Mouse (Mus musculus) neural tube, embryonic 11.5 days (tissue): Measurements from ENCODE around the gene Gzmf. TPM values are rescaled to one million over a fixed set of nuclear protein-coding genes. Genes with fewer than 3 reads are reported as not detected.
"Not testable (repeated sequence)": the region's sequence is repeated elsewhere in the genome, so short reads cannot be mapped to it uniquely, and the experiment has no call there.

Experiments
- ATAC-seq: fragments of 200-750 bp; cut with Nextera tagmentation; 2 replicates; pipeline ENCODE4 v1.8.0; 2017; ENCODE audit warnings: moderate number of reproducible peaks, mild to moderate bottlenecking, moderate TSS enrichment, moderate library complexity; ENCODE audit not compliant: insufficient read depth, low FRiP score, low TSS enrichment
- DNase-seq: peaks from one replicate; pipeline ENCODE4 v3.0.0-alpha.2; 2015; ENCODE audit warnings: low spot score
- H3K27ac ChIP-seq: fragments of 300-500 bp; sonication (generic); 2 replicates; pipeline ENCODE4 v1.5.1; 2014; ENCODE audit warnings: low read depth, mild to moderate bottlenecking, low read length
- H3K27me3 ChIP-seq: fragments of 300-500 bp; sonication (generic); 2 replicates; pipeline ENCODE4 v1.6.1; 2014; ENCODE audit warnings: mild to moderate bottlenecking, low read length, mixed read lengths; ENCODE audit not compliant: control insufficient read depth, insufficient read depth
- H3K36me3 ChIP-seq: fragments of 300-500 bp; sonication (generic); 2 replicates; pipeline ENCODE4 v1.6.1; 2014; ENCODE audit warnings: mild to moderate bottlenecking, low read length, moderate library complexity, mixed read lengths; ENCODE audit not compliant: control insufficient read depth, insufficient read depth
- H3K4me1 ChIP-seq: fragments of 300-500 bp; sonication (generic); 2 replicates; pipeline ENCODE4 v1.6.1; 2014; ENCODE audit warnings: low read length, mixed read lengths; ENCODE audit not compliant: control insufficient read depth, insufficient read depth
- H3K4me2 ChIP-seq: fragments of 300-500 bp; sonication (generic); 2 replicates; pipeline ENCODE4 v1.6.1; 2014; ENCODE audit warnings: low read depth, mild to moderate bottlenecking, moderate library complexity
- H3K4me3 ChIP-seq: fragments of 300-500 bp; sonication (generic); 2 replicates; pipeline ENCODE4 v1.5.1; 2014; ENCODE audit warnings: low read depth, low read length
- H3K9ac ChIP-seq: fragments of 300-500 bp; sonication (generic); 2 replicates; pipeline ENCODE4 v1.6.1; 2014; ENCODE audit warnings: mild to moderate bottlenecking, low read length
- H3K9me3 ChIP-seq: fragments of 300-500 bp; sonication (generic); 2 replicates; pipeline ENCODE4 v1.6.1; 2016; ENCODE audit warnings: low read length; ENCODE audit not compliant: control insufficient read depth
- WGBS: fragments of 180-500 bp; shearing (Covaris S2); extraction: QIAGEN DNeasy Blood & Tissue Kit; methylation state at CpG from one replicate; pipeline ENCODE4 v1.1.7; 2014; 5-methylcytosine and 5-hydroxymethylcytosine counted together
- polyA plus RNA-seq: library from polyadenylated mRNA; unstranded; fragments of >200 nt; fragmentation: Nextera tagmentation; extraction: Ambion mirVana; gene quantifications from 2 replicates; pipeline ENCODE4 v1.2.1, GENCODE M21; 2014

Gzmf gene
- polyA plus RNA-seq, 1 experiment from 2014 or later = not detected

DNA sequence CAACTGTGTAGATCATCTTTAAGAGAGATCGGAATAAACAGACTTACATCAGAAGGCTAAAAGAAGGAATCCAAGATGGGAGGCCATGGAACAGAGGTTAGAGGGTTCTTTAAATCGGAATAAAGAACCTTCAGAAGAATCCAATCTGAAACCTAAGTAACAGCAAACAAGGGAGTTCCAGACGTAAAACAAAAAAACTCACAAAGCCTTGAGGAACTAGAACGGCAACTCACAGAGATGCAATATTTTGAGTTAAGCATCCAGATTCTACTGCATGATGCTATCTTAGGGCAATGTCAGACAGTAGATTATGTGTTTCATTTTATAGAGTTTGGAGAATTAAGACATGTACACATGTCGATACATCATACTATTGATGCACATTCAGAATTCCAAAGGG, 36.7 kb downstream of the Gzmf start, which contains the start of gene Gzmn:
Gene Gzmn (minus strand): TSS at position 101 of the 400 bp plus-strand sequence.
- no peaks in the 10 kb centered on the region for H3K9me3 ChIP-seq
- H3K27me3 ChIP-seq = no peaks in the 10 kb centered on the region
- H3K4me1 ChIP-seq = no peaks in the 10 kb centered on the region
- H3K27ac ChIP-seq = no peak within 1 kb of the TSS
- 92% methylated on average over 5 of the region's 5 CpGs for WGBS
- no peak within 1 kb of the TSS for H3K4me3 ChIP-seq
- no peaks in the 10 kb centered on the region for H3K36me3 ChIP-seq
- H3K4me2 ChIP-seq = no peak within 1 kb of the TSS
- DNase-seq (no peak), ATAC-seq (no peak)
- H3K9ac ChIP-seq = no peak within 1 kb of the TSS

DNA sequence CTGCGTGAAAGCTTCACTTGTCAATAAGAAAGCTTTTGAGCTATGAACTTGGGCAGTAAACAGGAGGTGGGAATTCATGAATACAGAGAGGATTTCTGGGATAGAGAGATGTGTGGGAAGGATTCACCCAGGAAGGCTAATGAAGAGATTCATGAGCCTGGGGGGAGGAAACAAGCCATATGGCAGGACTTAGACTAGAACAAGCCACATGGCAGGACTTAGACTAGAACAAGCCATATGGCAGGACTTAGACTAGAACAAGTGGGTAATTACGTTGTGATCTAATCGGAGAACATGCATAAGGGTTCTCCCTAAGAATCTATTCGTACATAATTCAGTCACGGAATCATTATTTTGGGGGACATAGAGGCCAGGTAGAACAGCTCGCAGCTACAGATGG, 37.8 kb downstream of the Gzmf start:
- H3K27me3 ChIP-seq = no peaks in the 10 kb centered on the region
- DNase-seq (no peak), ATAC-seq (no peak)
- no peak overlapping the region for H3K27ac ChIP-seq
- H3K4me3 ChIP-seq = no peak overlapping the region
- H3K4me1 ChIP-seq = no peaks in the 10 kb centered on the region
- 89% methylated on average over 6 of the region's 6 CpGs for WGBS
- H3K36me3 ChIP-seq = no peaks in the 10 kb centered on the region
- H3K4me2 ChIP-seq = no peak overlapping the region
- no peak overlapping the region for H3K9ac ChIP-seq
- H3K9me3 ChIP-seq = no peaks in the 10 kb centered on the region

DNA sequence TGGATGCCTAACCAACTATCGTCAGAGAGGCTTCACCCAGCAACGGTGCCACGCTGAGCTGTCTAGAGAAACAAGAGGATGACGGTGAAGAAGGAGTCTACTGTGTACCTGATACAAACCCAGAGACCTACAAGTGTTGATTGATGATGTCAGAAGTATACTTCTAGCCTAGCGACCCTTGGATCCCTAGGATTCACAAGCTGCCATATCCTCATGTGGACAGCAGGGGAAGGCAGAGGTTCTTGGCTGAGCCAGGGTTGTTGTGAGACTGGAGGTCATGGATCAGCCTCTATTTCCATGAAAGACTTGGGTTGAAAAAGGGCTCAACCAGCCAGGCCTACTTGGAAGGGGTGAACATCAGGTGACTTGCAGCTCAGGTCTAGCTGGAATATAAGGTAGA, 38.5 kb downstream of the Gzmf start:
- WGBS = 92% methylated on average over 5 of the region's 5 CpGs
- DNase-seq = no peak

DNA sequence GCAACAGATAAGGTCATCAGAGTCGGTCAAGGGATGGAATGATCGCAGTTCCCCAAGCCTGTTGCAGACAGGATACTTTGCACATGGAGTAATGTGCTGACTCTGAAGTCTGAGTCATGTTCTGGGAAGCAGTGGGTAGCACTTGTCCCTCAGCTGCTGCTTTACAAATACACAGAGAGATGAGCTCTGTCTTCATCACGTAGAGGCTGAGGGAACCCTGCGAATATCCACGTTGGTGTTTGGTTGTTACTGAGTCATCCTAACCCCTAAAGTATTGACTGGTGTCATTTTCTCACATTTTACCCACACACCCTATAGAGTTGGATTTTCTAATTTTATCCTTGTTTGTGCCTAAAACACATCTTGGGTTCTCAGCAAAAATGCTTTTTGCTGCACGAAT, 43.2 kb downstream of the Gzmf start:
- H3K27me3 ChIP-seq = no peaks in the 10 kb centered on the region
- H3K9ac ChIP-seq = no peak overlapping the region
- no peaks in the 10 kb centered on the region for H3K36me3 ChIP-seq
- 91% methylated on average over 6 of the region's 6 CpGs for WGBS
- H3K9me3 ChIP-seq = no peaks in the 10 kb centered on the region
- no peak for DNase-seq
- no peak for ATAC-seq
- no peaks in the 10 kb centered on the region for H3K4me1 ChIP-seq
- no peak overlapping the region for H3K27ac ChIP-seq
- H3K4me2 ChIP-seq = no peak overlapping the region
- no peak overlapping the region for H3K4me3 ChIP-seq

More for the DNA sequence above, 38.5 kb downstream of the Gzmf start:
- Histone ChIP-seq H3K9me3 (no peaks in the 10 kb centered on the region), H3K4me2 (no peak overlapping the region), H3K4me1 (no peaks in the 10 kb centered on the region), H3K9ac (no peak overlapping the region), H3K27ac (no peak overlapping the region), H3K27me3 (no peaks in the 10 kb centered on the region), H3K36me3 (no peaks in the 10 kb centered on the region), H3K4me3 (no peak overlapping the region)
- no peak for ATAC-seq

DNA sequence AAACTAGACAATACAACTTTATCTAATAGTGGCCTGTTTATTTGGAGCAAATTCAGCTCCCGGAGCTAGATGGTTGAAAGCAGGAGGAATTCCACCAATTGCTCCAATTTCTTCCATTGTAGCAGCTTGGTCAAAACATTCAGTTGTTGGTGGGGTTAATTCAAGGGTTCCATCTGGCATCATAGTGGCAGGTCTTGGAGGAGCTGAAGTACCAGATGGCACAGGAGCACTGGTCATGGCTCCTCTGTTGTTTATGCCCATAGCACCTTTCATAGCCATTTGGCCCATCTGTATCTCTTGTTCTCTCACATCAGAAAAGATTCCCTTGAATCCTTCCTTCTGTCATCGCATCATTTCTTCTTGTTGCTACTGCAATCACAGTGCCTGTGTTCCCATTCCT, 49.1 kb downstream of the Gzmf start:
- Histone ChIP-seq H3K27me3 (no peaks in the 10 kb centered on the region), H3K4me1 (no peaks in the 10 kb centered on the region), H3K4me2 (no peak overlapping the region), H3K36me3 (no peaks in the 10 kb centered on the region), H3K4me3 (no peak overlapping the region), H3K9ac (no peak overlapping the region), H3K9me3 (no peaks in the 10 kb centered on the region), H3K27ac (no peak overlapping the region)
- no peak for ATAC-seq
- no peak for DNase-seq
- 92% methylated on average over 2 of the region's 2 CpGs for WGBS

DNA sequence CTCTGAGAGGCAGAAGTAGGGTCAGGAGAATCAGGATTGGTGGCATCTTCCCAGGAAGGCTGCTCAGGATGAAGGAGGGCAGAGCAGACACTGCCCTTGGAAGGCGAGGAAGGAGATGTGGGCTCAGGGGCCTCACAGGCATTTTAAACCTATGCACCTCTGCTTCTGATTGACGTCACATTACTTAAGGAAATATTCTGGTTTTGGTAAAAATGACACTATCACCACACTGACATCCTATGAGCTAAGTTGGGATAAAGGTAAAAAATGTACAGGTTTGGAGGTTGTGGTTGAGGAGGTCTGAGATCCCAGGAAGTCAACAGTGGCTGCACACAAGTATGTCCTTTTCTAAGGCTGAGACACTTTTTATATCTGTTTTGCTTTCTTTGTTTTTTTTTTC, 51.7 kb downstream of the Gzmf start, which contains the start of gene Gzmg:
Gene Gzmg (minus strand): TSS at position 101 of the 400 bp plus-strand sequence.
- not testable (repeated sequence) for H3K4me3 ChIP-seq, H3K9me3 ChIP-seq, DNase-seq, H3K27ac ChIP-seq, H3K4me1 ChIP-seq, H3K9ac ChIP-seq, H3K27me3 ChIP-seq, H3K4me2 ChIP-seq, ATAC-seq, H3K36me3 ChIP-seq
- 78% methylated on average over 2 of the region's 2 CpGs for WGBS

DNA sequence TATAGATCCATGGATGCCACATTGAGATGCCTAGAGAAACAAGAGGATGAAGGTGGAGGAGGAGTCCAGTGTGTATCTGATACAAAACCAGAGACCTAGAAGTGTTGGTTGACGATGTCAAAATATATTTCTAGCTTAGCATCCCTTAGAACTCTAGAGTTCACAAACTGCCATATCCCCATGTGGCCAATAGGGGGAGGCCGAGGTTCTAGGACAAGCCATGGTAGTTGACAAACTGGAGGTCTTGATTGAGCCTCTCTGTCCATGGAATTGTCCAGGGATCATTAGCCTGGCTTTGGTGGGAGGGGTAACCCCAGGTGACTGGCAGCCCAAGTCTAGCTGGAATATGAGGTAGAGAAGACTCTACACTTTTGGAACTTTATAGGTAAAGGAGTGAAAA, 55.9 kb downstream of the Gzmf start:
- WGBS = 61% methylated on average over 2 of the region's 2 CpGs
- no peak overlapping the region for H3K4me3 ChIP-seq
- no peak for ATAC-seq
- H3K9me3 ChIP-seq = no peaks in the 10 kb centered on the region
- H3K27me3 ChIP-seq = no peaks in the 10 kb centered on the region
- no peak overlapping the region for H3K9ac ChIP-seq
- H3K4me2 ChIP-seq = no peak overlapping the region
- H3K36me3 ChIP-seq = no peaks in the 10 kb centered on the region
- H3K4me1 ChIP-seq = no peaks in the 10 kb centered on the region
- no peak for DNase-seq
- H3K27ac ChIP-seq = no peak overlapping the region

Other genes with a start within 250 kb of the Gzmf start
- gene Mcpt1, start 193.4 kb downstream of the Gzmf start, polyA plus RNA-seq = not detected in 2 replicates
- not detected in 2 replicates for gene Mcpt9, start 180.9 kb downstream of the Gzmf start, polyA plus RNA-seq
- not detected in 2 replicates for gene Mcpt2, start 169.4 kb downstream of the Gzmf start, polyA plus RNA-seq
- not detected in 2 replicates for gene Mcpt4, start 149.1 kb downstream of the Gzmf start, polyA plus RNA-seq
- not detected in 2 replicates for gene Mcpt8, start 126.1 kb downstream of the Gzmf start, polyA plus RNA-seq
- gene Ctsg, start 108.8 kb downstream of the Gzmf start, polyA plus RNA-seq = not detected in 2 replicates
- not detected in 2 replicates for gene Gzme, start 90.8 kb downstream of the Gzmf start, polyA plus RNA-seq
- not detected in 2 replicates for gene Gzmd, start 78.8 kb downstream of the Gzmf start, polyA plus RNA-seq
- not detected in 2 replicates for gene Gzmg, start 51.8 kb downstream of the Gzmf start, polyA plus RNA-seq
- not detected in 2 replicates for gene Gzmn, start 36.8 kb downstream of the Gzmf start, polyA plus RNA-seq
- gene Gzmc, start 23.2 kb upstream of the Gzmf start, polyA plus RNA-seq = 0.36 TPM in 1 of 2 replicates, not detected in the other
- not detected in 2 replicates for gene Gzmb, start 50.8 kb upstream of the Gzmf start, polyA plus RNA-seq
- not detected in 2 replicates for gene Atp12a, start 153.7 kb upstream of the Gzmf start, polyA plus RNA-seq
- gene Rnf17, start 191.2 kb upstream of the Gzmf start, polyA plus RNA-seq = 1.3 and 1.5 TPM in 2 replicates